Mouse (Mus musculus) liver, adult 2 months (tissue): ENCODE results near the gene Rsrc1.

ENCODE experiments used
- CTCF ChIP-seq: fragments of 200-500 bp; IDR thresholded peaks from 2 replicates; pipeline ENCODE4 v1.5.1; 2011; ENCODE audit warnings: low read depth, low read length, control low read depth
- POLR2A ChIP-seq: fragments of 200-500 bp; IDR thresholded peaks from 2 replicates; pipeline ENCODE4 v1.6.1; 2011; ENCODE audit warnings: low read length, control low read depth; ENCODE audit not compliant: insufficient read depth; ENCODE audit errors: extremely low read depth

DNA sequence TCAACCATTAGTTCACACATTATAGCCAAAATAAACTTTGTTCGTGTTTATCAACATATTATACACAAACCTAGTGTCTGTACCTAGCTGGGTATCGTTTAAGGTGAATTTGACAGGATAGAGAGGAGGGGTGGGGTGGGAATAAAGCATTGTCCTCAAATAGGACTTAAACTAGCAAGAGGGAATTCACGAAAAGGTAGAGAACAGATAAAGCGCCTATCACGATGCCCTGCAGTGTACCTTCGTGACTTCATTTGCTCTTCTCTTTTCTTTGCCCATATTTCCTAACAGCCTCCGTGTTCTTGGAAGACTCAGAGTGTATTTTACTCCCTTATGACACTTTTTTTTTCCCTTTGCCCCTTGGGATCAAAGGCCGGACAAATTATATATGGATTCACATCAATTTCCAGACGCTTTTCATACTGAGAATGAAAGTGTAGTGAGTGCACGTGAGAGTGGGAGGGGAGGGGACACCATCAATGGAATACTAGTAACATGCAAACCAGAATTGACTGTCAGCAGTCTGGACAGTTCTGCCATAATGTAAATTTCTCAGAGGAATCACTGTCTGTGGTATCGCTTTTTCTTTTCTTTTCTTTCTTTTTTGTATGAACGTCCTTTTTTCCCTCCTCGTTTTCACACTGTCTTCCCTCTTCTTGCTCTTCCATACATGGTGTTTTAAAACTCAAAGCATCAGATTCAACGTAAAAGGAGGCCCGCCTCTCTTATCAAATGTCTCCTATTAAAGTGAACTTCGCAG is 8.8 kb upstream of the Rsrc1 start:
- TF ChIP-seq CTCF (no peak), POLR2A (no peak)
